Mouse (Mus musculus) liver, postnatal 0 days (tissue): ENCODE measurements around the gene Trhde. TPM values are rescaled to one million over a fixed set of nuclear protein-coding genes. Genes with fewer than 3 reads are reported as not detected.
A peak's percentile ranks its signal among the peaks of the same experiment; 100 is the strongest.

Experiments used
- ATAC-seq: fragments of 200-750 bp; cut with Nextera tagmentation; 2 replicates; pipeline ENCODE4 v1.8.0; 2017; ENCODE audit warnings: mild to moderate bottlenecking, moderate library complexity
- DNase-seq: peaks from one replicate; pipeline ENCODE4 v3.0.0-alpha.2; 2016
- H3K27ac ChIP-seq: fragments of 300-500 bp; sonication (generic); 2 replicates; pipeline ENCODE4 v1.5.1; 2014; ENCODE audit warnings: antibody characterized with exemption, moderate library complexity, mild to moderate bottlenecking, low read depth
- H3K27me3 ChIP-seq: fragments of 300-500 bp; sonication (generic); 2 replicates; pipeline ENCODE4 v1.6.1; 2014; ENCODE audit warnings: low read length, control low read depth, mixed read lengths; ENCODE audit not compliant: insufficient read depth
- H3K36me3 ChIP-seq: fragments of 300-500 bp; sonication (generic); replicated peaks from 2 replicates; pipeline ENCODE4 v1.6.1; 2014; ENCODE audit warnings: mild to moderate bottlenecking, control low read depth, low read length, moderate library complexity, mixed read lengths; ENCODE audit not compliant: insufficient read depth
- H3K4me1 ChIP-seq: fragments of 300-500 bp; sonication (generic); 2 replicates; pipeline ENCODE4 v1.6.1; 2014; ENCODE audit warnings: antibody characterized with exemption, mild to moderate bottlenecking, control low read depth; ENCODE audit not compliant: insufficient read depth
- H3K4me2 ChIP-seq: fragments of 300-500 bp; sonication (generic); 2 replicates; pipeline ENCODE4 v1.6.1; 2014; ENCODE audit warnings: low read depth, mild to moderate bottlenecking, low read length, moderate library complexity, mixed read lengths
- H3K4me3 ChIP-seq: fragments of 300-500 bp; sonication (generic); 2 replicates; pipeline ENCODE4 v1.5.1; 2014; ENCODE audit warnings: low read depth, low read length
- H3K9ac ChIP-seq: fragments of 300-500 bp; sonication (generic); replicated peaks from 2 replicates; pipeline ENCODE4 v1.6.1; 2014; ENCODE audit warnings: mild to moderate bottlenecking, moderate library complexity
- H3K9me3 ChIP-seq: fragments of 300-500 bp; sonication (generic); 2 replicates; pipeline ENCODE4 v1.6.1; 2016; ENCODE audit warnings: mild to moderate bottlenecking, control low read depth, low read length, mixed read lengths
- CTCF ChIP-seq: sonication (generic); IDR thresholded peaks from 2 replicates; pipeline ENCODE4 v1.5.1; 2016; ENCODE audit warnings: antibody characterized with exemption, low read depth
- EP300 ChIP-seq: IDR thresholded peaks from 2 replicates; pipeline ENCODE4 v1.6.1; 2016; ENCODE audit warnings: antibody characterized with exemption, low read depth, mild to moderate bottlenecking
- WGBS: fragments of 180-500 bp; shearing (Covaris S2); extraction: QIAGEN DNeasy Blood & Tissue Kit; methylation state at CpG from one replicate; pipeline ENCODE4 v1.1.7; 2014; ENCODE audit not compliant: insufficient replicate concordance; 5-methylcytosine and 5-hydroxymethylcytosine counted together
- polyA plus RNA-seq: library from polyadenylated mRNA; unstranded; fragments of >200 nt; fragmentation: Nextera tagmentation; extraction: Ambion mirVana; gene quantifications from 2 replicates; pipeline ENCODE4 v1.2.1, GENCODE M21; 2015

Gene Trhde
- polyA plus RNA-seq, 1 experiment from 2014 or later = not detected

DNA sequence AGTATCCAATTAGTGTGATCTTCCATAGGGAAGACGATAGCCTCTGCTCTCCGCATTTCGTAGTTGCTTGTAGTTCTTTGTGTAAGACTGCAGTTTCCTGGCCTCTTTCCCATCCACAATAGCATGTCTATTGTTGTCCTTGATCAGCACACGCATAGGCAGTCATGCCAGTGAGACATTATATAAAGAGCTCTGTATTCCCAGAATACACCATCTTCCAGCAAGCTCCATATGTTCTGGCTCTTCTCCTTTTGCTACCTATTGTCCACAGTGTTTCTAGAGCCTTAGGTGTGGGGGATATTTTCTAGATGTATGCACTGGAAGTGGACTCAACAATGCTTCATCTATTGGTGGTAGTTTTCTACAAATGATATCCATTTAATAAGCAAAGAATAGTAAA lies 313.3 kb downstream of the Trhde start:
- Histone ChIP-seq H3K27me3 (no peaks in the 10 kb centered on the region), H3K36me3 (no peaks in the 10 kb centered on the region), H3K4me2 (no peak overlapping the region), H3K4me1 (no peaks in the 10 kb centered on the region), H3K9ac (no peak overlapping the region), H3K27ac (no peak overlapping the region), H3K9me3 (0 out of 2 replicates have a peak, but pooled peaks cover 2% of the 10 kb centered on the region), H3K4me3 (no peak overlapping the region)
- no peak for DNase-seq
- TF ChIP-seq EP300 = no peak
- TF ChIP-seq CTCF = no peak
- 78% methylated on average over 4 of the region's 4 CpGs for WGBS
- no peak for ATAC-seq

GRCm38 (mm10) chr10:114455591-114455990 lies 346.5 kb downstream of the Trhde start:
- TF ChIP-seq CTCF = peak; percentile 12; the same call in 1 of the 2 replicates
- no peak for TF ChIP-seq EP300
- Histone ChIP-seq H3K4me2 (no peak overlapping the region), H3K9me3 (no peaks in the 10 kb centered on the region), H3K9ac (no peak overlapping the region), H3K27me3 (no peaks in the 10 kb centered on the region), H3K27ac (no peak overlapping the region), H3K4me3 (no peak overlapping the region), H3K36me3 (no peaks in the 10 kb centered on the region), H3K4me1 (no peaks in the 10 kb centered on the region)
- DNase-seq (no peak), ATAC-seq (no peak)
- 69% methylated on average over 3 of the region's 3 CpGs for WGBS

DNA sequence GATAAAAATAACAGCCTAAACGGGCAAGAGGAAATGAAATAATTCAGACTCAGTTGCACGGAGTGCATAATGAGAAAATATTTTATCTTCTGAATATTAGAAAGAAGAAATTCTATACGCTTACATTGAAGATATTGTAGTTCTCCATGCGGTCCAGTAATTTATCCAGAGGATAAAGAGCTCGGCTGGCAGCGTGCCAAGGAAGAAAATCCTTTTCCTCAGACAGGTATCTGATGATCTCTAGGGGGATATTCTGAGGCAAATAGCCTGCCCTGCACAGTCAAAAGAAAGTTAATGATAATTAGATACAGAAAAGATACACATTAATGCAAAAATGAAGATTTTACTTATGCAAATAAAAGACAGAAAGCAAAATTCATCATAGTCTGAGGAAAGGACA lies 354.0 kb downstream of the Trhde start:
- H3K9ac ChIP-seq = no peak overlapping the region
- no peak overlapping the region for H3K27ac ChIP-seq
- H3K4me2 ChIP-seq = no peak overlapping the region
- no peaks in the 10 kb centered on the region for H3K27me3 ChIP-seq
- no peaks in the 10 kb centered on the region for H3K4me1 ChIP-seq
- ATAC-seq (no peak), DNase-seq (no peak)
- TF ChIP-seq CTCF (no peak), EP300 (no peak)
- 66% methylated on average over 6 of the region's 6 CpGs for WGBS
- no peak overlapping the region for H3K4me3 ChIP-seq
- no peaks in the 10 kb centered on the region for H3K9me3 ChIP-seq
- H3K36me3 ChIP-seq = no peaks in the 10 kb centered on the region

DNA sequence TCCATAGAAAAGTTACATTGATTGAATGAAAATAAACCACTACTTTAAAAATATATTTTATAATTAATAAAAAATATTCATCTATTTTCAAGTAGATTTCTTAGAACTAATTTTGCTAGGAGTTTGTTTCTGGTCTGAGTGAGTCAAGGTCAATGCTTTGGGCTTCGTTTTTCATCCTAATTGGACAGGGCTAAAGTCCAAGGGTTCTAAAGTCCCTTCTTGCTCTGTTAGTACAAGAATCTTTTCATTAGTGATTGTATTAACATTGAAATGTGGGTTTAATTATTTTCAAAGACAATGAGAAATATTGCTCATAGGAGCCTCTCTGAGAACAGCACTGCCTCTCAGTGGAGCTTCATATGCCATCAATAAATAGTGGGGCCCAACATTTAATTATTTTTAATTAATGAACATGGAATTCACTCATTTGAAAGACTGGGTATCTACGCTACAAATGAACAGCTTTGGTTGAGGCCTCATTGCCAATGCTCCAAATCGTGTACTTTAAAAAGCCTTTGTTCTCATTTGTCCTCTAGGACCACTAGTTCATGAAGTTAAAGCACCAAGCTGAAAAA lies 383.1 kb downstream of the Trhde start:
- no peak for TF ChIP-seq CTCF
- TF ChIP-seq EP300 = no peak
- 56% methylated on average over 3 of the region's 3 CpGs for WGBS
- no peak for ATAC-seq
- Histone ChIP-seq H3K36me3 (no peaks in the 10 kb centered on the region), H3K9me3 (no peaks in the 10 kb centered on the region), H3K4me2 (no peak overlapping the region), H3K4me1 (no peaks in the 10 kb centered on the region), H3K9ac (no peak overlapping the region), H3K27me3 (no peaks in the 10 kb centered on the region), H3K4me3 (no peak overlapping the region), H3K27ac (no peak overlapping the region)
- DNase-seq = no peak

DNA sequence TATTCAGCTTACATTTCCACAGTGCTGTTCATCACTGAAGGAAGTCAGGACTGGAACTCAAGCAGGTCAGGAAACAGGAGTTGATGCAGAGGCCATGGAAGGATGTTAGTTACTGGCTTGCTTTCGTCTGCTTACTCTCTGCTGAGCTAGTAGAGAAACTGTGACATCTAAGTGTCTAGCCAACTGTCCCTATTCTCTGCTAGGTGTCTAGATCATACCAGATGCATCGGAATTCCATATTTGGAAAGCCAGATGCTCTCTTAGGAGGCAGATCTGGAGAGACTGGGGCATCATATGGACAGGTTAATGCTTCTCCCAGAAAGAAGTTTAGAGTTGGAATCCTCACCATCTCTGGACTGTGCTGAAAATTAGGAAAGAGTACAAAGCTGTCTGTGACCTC lies 386.4 kb downstream of the Trhde start:
- 74% methylated on average over 2 of the region's 2 CpGs for WGBS
- ATAC-seq (no peak), DNase-seq (no peak)
- TF ChIP-seq CTCF = no peak
- H3K27me3 ChIP-seq = no peaks in the 10 kb centered on the region
- H3K9me3 ChIP-seq = no peaks in the 10 kb centered on the region
- H3K27ac ChIP-seq = no peak overlapping the region
- H3K9ac ChIP-seq = no peak overlapping the region
- H3K4me1 ChIP-seq = no peaks in the 10 kb centered on the region
- no peak overlapping the region for H3K4me2 ChIP-seq
- H3K4me3 ChIP-seq = no peak overlapping the region
- no peaks in the 10 kb centered on the region for H3K36me3 ChIP-seq

- DNase-seq (no peak), ATAC-seq (no peak)
- no peak overlapping the region for H3K9ac ChIP-seq
- 43% methylated on average over 7 of the region's 7 CpGs for WGBS
- no peaks in the 10 kb centered on the region for H3K36me3 ChIP-seq
- no peaks in the 10 kb centered on the region for H3K27me3 ChIP-seq
- no peak overlapping the region for H3K4me2 ChIP-seq
- no peak overlapping the region for H3K27ac ChIP-seq
- TF ChIP-seq EP300 = no peak
- TF ChIP-seq CTCF = no peak
- H3K4me1 ChIP-seq = no peaks in the 10 kb centered on the region
- H3K9me3 ChIP-seq = no peaks in the 10 kb centered on the region; the same call in 1 of the 2 replicates
- no peak overlapping the region for H3K4me3 ChIP-seq
Measured at GRCm38 (mm10) chr10:114405260-114405659, 396.8 kb downstream of the Trhde start.

GRCm38 (mm10) chr10:114403795-114404194 lies 398.3 kb downstream of the Trhde start:
- no peaks in the 10 kb centered on the region for H3K27me3 ChIP-seq
- no peak overlapping the region for H3K9ac ChIP-seq
- WGBS = 58% methylated on average over 2 of the region's 2 CpGs
- no peak overlapping the region for H3K4me2 ChIP-seq
- TF ChIP-seq EP300 (no peak), CTCF (no peak)
- no peaks in the 10 kb centered on the region; the same call in 1 of the 2 replicates for H3K9me3 ChIP-seq
- no peak overlapping the region for H3K27ac ChIP-seq
- H3K4me3 ChIP-seq = no peak overlapping the region
- DNase-seq (no peak), ATAC-seq (no peak)
- H3K4me1 ChIP-seq = no peaks in the 10 kb centered on the region
- H3K36me3 ChIP-seq = no peaks in the 10 kb centered on the region
